Mouse (Mus musculus): ENCODE measurements around the gene Lck.

GRCm38 (mm10) chr4:129618786-129619691 lies 45.6 kb upstream of the Lck start, which contains the start of gene Iqcc:
- no peak for TF ChIP-seq GATA1 (IDR thresholded peaks at IDR 0.05; ENCODE audit: low read length)
- TF ChIP-seq TAL1 (IDR thresholded peaks at IDR 0.05; ENCODE audit: low read length): no peak
